Mouse (Mus musculus) ES-E14 (cell line): ENCODE measurements around the gene Hacd2. TPM values are rescaled to one million over a fixed set of nuclear protein-coding genes. Genes with fewer than 3 reads are reported as not detected.

ENCODE experiments used
- DNase-seq: peaks from one replicate; pipeline ENCODE4 v3.0.0-alpha.2; 2013; ENCODE audit warnings: low read depth, low spot score
- H3K27ac ChIP-seq: 2 replicates; pipeline ENCODE4 v1.5.1; 2012; ENCODE audit warnings: low read depth, mild to moderate bottlenecking, low read length, moderate library complexity, mixed read lengths; ENCODE audit not compliant: poor library complexity, insufficient read depth, severe bottlenecking
- H3K36me3 ChIP-seq: 2 replicates; pipeline ENCODE4 v1.6.1; 2012; ENCODE audit warnings: mild to moderate bottlenecking, low read length, moderate library complexity, mixed read lengths; ENCODE audit not compliant: control insufficient read depth, poor library complexity, insufficient read depth, severe bottlenecking
- H3K4me1 ChIP-seq, 2 experiments: fragments of 150-350 bp in 1 of 2; sonication (generic) in 1 of 2; 2 replicates each; pipeline ENCODE4 v1.6.1; 2012; ENCODE audit warnings: low read length in 2 of 2, mild to moderate bottlenecking in 1 of 2, mixed read lengths in 1 of 2; ENCODE audit not compliant: control insufficient read depth in 2 of 2, insufficient read depth in 2 of 2, poor library complexity in 1 of 2
- H3K4me3 ChIP-seq, 2 experiments: fragments of 150-350 bp in 1 of 2; sonication (generic) in 1 of 2; 2 replicates each; pipeline ENCODE4 v1.5.1; 2012; ENCODE audit warnings: low read length in 2 of 2, low read depth in 1 of 2, mild to moderate bottlenecking in 1 of 2, mixed read lengths in 1 of 2; ENCODE audit not compliant: insufficient read depth in 1 of 2, poor library complexity in 1 of 2, severe bottlenecking in 1 of 2
- H3K9ac ChIP-seq: 2 replicates; pipeline ENCODE4 v1.6.1; 2012; ENCODE audit warnings: low read depth, mild to moderate bottlenecking, low read length, mixed read lengths; ENCODE audit not compliant: poor library complexity, insufficient read depth, severe bottlenecking
- H3K9me3 ChIP-seq: fragments of 150-350 bp; sonication (generic); 2 replicates; pipeline ENCODE4 v1.6.1; 2012; ENCODE audit warnings: low read depth, mild to moderate bottlenecking, low read length; ENCODE audit not compliant: control insufficient read depth, insufficient read depth
- CHD2 ChIP-seq: IDR thresholded peaks from 2 replicates; pipeline ENCODE4 v1.6.1; 2014; ENCODE audit warnings: mild to moderate bottlenecking, low read depth, low read length, inconsistent platforms
- HCFC1 ChIP-seq: IDR thresholded peaks from 2 replicates; pipeline ENCODE4 v1.6.1; 2012; ENCODE audit warnings: low read length, inconsistent platforms, borderline replicate concordance; ENCODE audit not compliant: insufficient read depth
- MAFK ChIP-seq: IDR thresholded peaks from 2 replicates; pipeline ENCODE4 v1.6.1; 2014; ENCODE audit warnings: mild to moderate bottlenecking, low read depth, low read length, inconsistent platforms; ENCODE audit not compliant: insufficient read depth
- ZC3H11A ChIP-seq: IDR thresholded peaks from 2 replicates; pipeline ENCODE4 v1.6.1; 2012; ENCODE audit warnings: low read depth, mild to moderate bottlenecking, inconsistent platforms, low read length, borderline replicate concordance
- ZNF384 ChIP-seq: IDR thresholded peaks from 2 replicates; pipeline ENCODE4 v1.6.1; 2012; ENCODE audit warnings: low read depth, low read length, inconsistent platforms
- in situ Hi-C, 2 experiments: fragments of 600-800 bp; cut with MboI; formaldehyde crosslinking; loops; one replicate each; pipeline ENCODE4 v1.15.1; 2025; ENCODE audit warnings: low sequenced_read_pairs in 2 of 2, inconsistent platforms in 1 of 2; ENCODE audit not compliant: unreplicated experiment in 2 of 2
- total RNA-seq: library from RNA; depleted of rRNA; stranded (reverse); fragments of 300-350 nt; gene quantifications from 2 replicates; pipeline ENCODE4 v1.2.3, GENCODE M21; 2012

Gene Hacd2
- total RNA-seq, 1 experiment: 98.8 TPM

GRCm38 (mm10) chr16:34978018-34978417, 44.2 kb upstream of the Hacd2 start:
- Histone ChIP-seq H3K36me3 (no peaks in the 10 kb centered on the region), H3K4me1 (no peaks in the 10 kb centered on the region), H3K9me3 (no peaks in the 10 kb centered on the region), H3K27ac (no peak overlapping the region), H3K4me3 (no peak overlapping the region), H3K9ac (no peak overlapping the region)
- TF ChIP-seq CHD2 (no peak), MAFK (no peak), ZNF384 (no peak), ZC3H11A (no peak)
- no peak for DNase-seq
- in situ Hi-C loops: no loop called here

GRCm38 (mm10) chr16:34981009-34981408, 41.2 kb upstream of the Hacd2 start:
- TF ChIP-seq ZC3H11A (no peak), HCFC1 (no peak), ZNF384 (no peak), MAFK (no peak), CHD2 (no peak)
- Histone ChIP-seq H3K4me1 (no peaks in the 10 kb centered on the region), H3K9ac (no peak overlapping the region), H3K27ac (no peak overlapping the region), H3K4me3 (no peak overlapping the region), H3K36me3 (no peaks in the 10 kb centered on the region), H3K9me3 (no peaks in the 10 kb centered on the region)
- in situ Hi-C loops: no loop called here
- DNase-seq: no peak

- H3K9me3 ChIP-seq: no peaks in the 10 kb centered on the region
- no peak for TF ChIP-seq MAFK
- no peak for TF ChIP-seq HCFC1
- TF ChIP-seq ZNF384: no peak
- no peak for TF ChIP-seq ZC3H11A
- TF ChIP-seq CHD2: no peak
- no peak overlapping the region for H3K27ac ChIP-seq
- no peak for DNase-seq
- H3K36me3 ChIP-seq: no peaks in the 10 kb centered on the region
- H3K9ac ChIP-seq: no peak overlapping the region
- no peaks in the 10 kb centered on the region for H3K4me1 ChIP-seq
- H3K4me3 ChIP-seq: no peak overlapping the region
- in situ Hi-C loops: no loop called here
These were observed 37.8 kb upstream of the Hacd2 start for GRCm38 (mm10) chr16:34984203-34985030.

- H3K4me3 ChIP-seq: no peak overlapping the region
- TF ChIP-seq ZC3H11A: no peak
- no peak for TF ChIP-seq ZNF384
- TF ChIP-seq HCFC1: no peak
- TF ChIP-seq MAFK: no peak
- no peak for TF ChIP-seq CHD2
- H3K9ac ChIP-seq: no peak overlapping the region
- H3K4me1 ChIP-seq: no peaks in the 10 kb centered on the region
- no peaks in the 10 kb centered on the region for H3K9me3 ChIP-seq
- no peaks in the 10 kb centered on the region for H3K36me3 ChIP-seq
- in situ Hi-C loops: no loop called here
- H3K27ac ChIP-seq: no peak overlapping the region
- no peak for DNase-seq
These were observed 37.2 kb upstream of the Hacd2 start for GRCm38 (mm10) chr16:34985031-34985346.

- Histone ChIP-seq H3K36me3 (no peaks in the 10 kb centered on the region), H3K4me1 (no peaks in the 10 kb centered on the region), H3K4me3 (no peak overlapping the region), H3K27ac (no peak overlapping the region), H3K9ac (no peak overlapping the region), H3K9me3 (no peaks in the 10 kb centered on the region)
- in situ Hi-C loops: no loop called here
- no peak for DNase-seq
- TF ChIP-seq MAFK (no peak), ZNF384 (no peak), CHD2 (no peak), ZC3H11A (no peak), HCFC1 (no peak)
These were observed 35.9 kb upstream of the Hacd2 start for GRCm38 (mm10) chr16:34986211-34986825.
